Mouse (Mus musculus) liver, postnatal 0 days (tissue): ENCODE measurements around the gene Plppr1. TPM values are rescaled to one million over a fixed set of nuclear protein-coding genes. Genes with fewer than 3 reads are reported as not detected.

Experiments
- ATAC-seq: fragments of 200-750 bp; cut with Nextera tagmentation; 2 replicates; pipeline ENCODE4 v1.8.0; 2017; ENCODE audit warnings: mild to moderate bottlenecking, moderate library complexity
- DNase-seq: peaks from one replicate; pipeline ENCODE4 v3.0.0-alpha.2; 2016
- H3K27ac ChIP-seq: fragments of 300-500 bp; sonication (generic); 2 replicates; pipeline ENCODE4 v1.5.1; 2014; ENCODE audit warnings: antibody characterized with exemption, moderate library complexity, mild to moderate bottlenecking, low read depth
- H3K27me3 ChIP-seq: fragments of 300-500 bp; sonication (generic); 2 replicates; pipeline ENCODE4 v1.6.1; 2014; ENCODE audit warnings: low read length, control low read depth, mixed read lengths; ENCODE audit not compliant: insufficient read depth
- H3K36me3 ChIP-seq: fragments of 300-500 bp; sonication (generic); replicated peaks from 2 replicates; pipeline ENCODE4 v1.6.1; 2014; ENCODE audit warnings: mild to moderate bottlenecking, control low read depth, low read length, moderate library complexity, mixed read lengths; ENCODE audit not compliant: insufficient read depth
- H3K4me1 ChIP-seq: fragments of 300-500 bp; sonication (generic); 2 replicates; pipeline ENCODE4 v1.6.1; 2014; ENCODE audit warnings: antibody characterized with exemption, mild to moderate bottlenecking, control low read depth; ENCODE audit not compliant: insufficient read depth
- H3K4me2 ChIP-seq: fragments of 300-500 bp; sonication (generic); 2 replicates; pipeline ENCODE4 v1.6.1; 2014; ENCODE audit warnings: low read depth, mild to moderate bottlenecking, low read length, moderate library complexity, mixed read lengths
- H3K4me3 ChIP-seq: fragments of 300-500 bp; sonication (generic); 2 replicates; pipeline ENCODE4 v1.5.1; 2014; ENCODE audit warnings: low read depth, low read length
- H3K9ac ChIP-seq: fragments of 300-500 bp; sonication (generic); replicated peaks from 2 replicates; pipeline ENCODE4 v1.6.1; 2014; ENCODE audit warnings: mild to moderate bottlenecking, moderate library complexity
- H3K9me3 ChIP-seq: fragments of 300-500 bp; sonication (generic); 2 replicates; pipeline ENCODE4 v1.6.1; 2016; ENCODE audit warnings: mild to moderate bottlenecking, control low read depth, low read length, mixed read lengths
- CTCF ChIP-seq: sonication (generic); IDR thresholded peaks from 2 replicates; pipeline ENCODE4 v1.5.1; 2016; ENCODE audit warnings: antibody characterized with exemption, low read depth
- EP300 ChIP-seq: IDR thresholded peaks from 2 replicates; pipeline ENCODE4 v1.6.1; 2016; ENCODE audit warnings: antibody characterized with exemption, low read depth, mild to moderate bottlenecking
- WGBS: fragments of 180-500 bp; shearing (Covaris S2); extraction: QIAGEN DNeasy Blood & Tissue Kit; methylation state at CpG from one replicate; pipeline ENCODE4 v1.1.7; 2014; ENCODE audit not compliant: insufficient replicate concordance; 5-methylcytosine and 5-hydroxymethylcytosine counted together
- polyA plus RNA-seq: library from polyadenylated mRNA; unstranded; fragments of >200 nt; fragmentation: Nextera tagmentation; extraction: Ambion mirVana; gene quantifications from 2 replicates; pipeline ENCODE4 v1.2.1, GENCODE M21; 2015

The Plppr1 gene
- polyA plus RNA-seq, 1 experiment from 2014 or later: 5.8 TPM

GRCm38 (mm10) chr4:49057916-49058315 is 1.2 kb upstream of the Plppr1 start:
- no peaks in the 10 kb centered on the region for H3K9me3 ChIP-seq
- no peak for TF ChIP-seq CTCF
- H3K27me3 ChIP-seq: peaks cover 13% of the 10 kb centered on the region; the same call in 1 of the 2 replicates
- no peaks in the 10 kb centered on the region for H3K4me1 ChIP-seq
- WGBS: 37% methylated on average over 2 of the region's 2 CpGs
- no peak overlapping the region for H3K4me2 ChIP-seq
- H3K4me3 ChIP-seq: no peak overlapping the region
- no peaks in the 10 kb centered on the region for H3K36me3 ChIP-seq
- ATAC-seq (no peak), DNase-seq (no peak)
- no peak overlapping the region for H3K9ac ChIP-seq
- no peak overlapping the region for H3K27ac ChIP-seq

GRCm38 (mm10) chr4:49058557-49058956 is 516 bp upstream of the Plppr1 start:
- H3K36me3 ChIP-seq: no peaks in the 10 kb centered on the region
- ATAC-seq (no peak), DNase-seq (no peak)
- no peak overlapping the region for H3K27ac ChIP-seq
- no peak overlapping the region; the same call in 1 of the 2 replicates for H3K9ac ChIP-seq
- peak overlapping the region; percentile 79 for H3K4me2 ChIP-seq
- 9% methylated on average over 7 of the region's 7 CpGs for WGBS
- H3K27me3 ChIP-seq: peaks cover 13% of the 10 kb centered on the region; the same call in 1 of the 2 replicates
- peak overlapping the region; percentile 55 for H3K4me3 ChIP-seq
- no peaks in the 10 kb centered on the region for H3K4me1 ChIP-seq
- H3K9me3 ChIP-seq: no peaks in the 10 kb centered on the region
- TF ChIP-seq EP300 (no peak), CTCF (no peak)

GRCm38 (mm10) chr4:49059402-49060381 is 619 bp downstream of the Plppr1 start:
- 3% methylated on average over 62 of the region's 62 CpGs for WGBS
- Histone ChIP-seq H3K27me3 (peaks cover 13% of the 10 kb centered on the region; the same call in 1 of the 2 replicates), H3K4me2 (peak overlapping the region; percentile 79), H3K4me1 (no peaks in the 10 kb centered on the region), H3K27ac (no peak overlapping the region), H3K36me3 (no peaks in the 10 kb centered on the region), H3K9me3 (no peaks in the 10 kb centered on the region), H3K9ac (peak overlapping the region; percentile 38), H3K4me3 (peak overlapping the region; percentile 55)
- TF ChIP-seq CTCF (0 out of 2 replicates have a peak, but pooled peaks have one; percentile 6), EP300 (no peak)
- DNase-seq: peak; percentile 35
- peak; percentile 60 for ATAC-seq

DNA sequence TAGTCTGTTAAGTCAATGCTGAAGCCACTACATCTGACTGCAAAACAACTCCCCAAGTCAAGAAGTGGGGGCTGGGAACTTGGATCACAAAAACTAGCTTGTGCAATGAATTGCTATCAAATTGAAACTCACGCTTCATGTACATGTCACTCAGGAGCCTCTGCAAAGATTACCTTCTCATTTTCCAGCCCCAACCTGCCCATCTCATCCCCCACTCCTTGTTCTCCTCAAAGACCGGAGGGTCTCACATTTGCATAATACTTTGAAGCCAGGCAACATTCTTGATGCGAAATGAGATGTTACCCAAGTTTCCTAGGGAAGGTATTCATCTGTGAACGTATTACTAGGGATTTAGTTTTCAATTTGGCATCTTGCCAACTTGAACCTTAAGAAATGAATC is 10.4 kb downstream of the Plppr1 start:
- TF ChIP-seq EP300 (no peak), CTCF (no peak)
- no peak overlapping the region for H3K4me3 ChIP-seq
- ATAC-seq: no peak
- H3K9me3 ChIP-seq: no peaks in the 10 kb centered on the region
- no peaks in the 10 kb centered on the region for H3K4me1 ChIP-seq
- no peaks in the 10 kb centered on the region for H3K27me3 ChIP-seq
- 67% methylated on average over 4 of the region's 4 CpGs for WGBS
- no peak for DNase-seq
- no peak overlapping the region for H3K27ac ChIP-seq
- H3K4me2 ChIP-seq: no peak overlapping the region
- no peak overlapping the region for H3K9ac ChIP-seq
- no peaks in the 10 kb centered on the region for H3K36me3 ChIP-seq

- Histone ChIP-seq H3K27ac (peak overlapping the region; percentile 72), H3K4me3 (no peak overlapping the region), H3K9ac (no peak overlapping the region), H3K4me1 (no peaks in the 10 kb centered on the region), H3K9me3 (no peaks in the 10 kb centered on the region), H3K36me3 (no peaks in the 10 kb centered on the region), H3K27me3 (no peaks in the 10 kb centered on the region), H3K4me2 (no peak overlapping the region)
- ATAC-seq: peak; percentile 74
- DNase-seq: peak; percentile 56
- 55% methylated on average over 4 of the region's 4 CpGs for WGBS
- TF ChIP-seq CTCF: no peak
- TF ChIP-seq EP300: no peak
Observed at GRCm38 (mm10) chr4:49072886-49073285, 13.8 kb downstream of the Plppr1 start.

- H3K9ac ChIP-seq: no peak overlapping the region
- DNase-seq: no peak
- no peaks in the 10 kb centered on the region for H3K9me3 ChIP-seq
- H3K4me1 ChIP-seq: no peaks in the 10 kb centered on the region
- no peaks in the 10 kb centered on the region for H3K36me3 ChIP-seq
- H3K4me2 ChIP-seq: no peak overlapping the region
- 76% methylated on average over 2 of the region's 2 CpGs for WGBS
- no peaks in the 10 kb centered on the region for H3K27me3 ChIP-seq
- ATAC-seq: no peak
- no peak overlapping the region for H3K27ac ChIP-seq
- H3K4me3 ChIP-seq: no peak overlapping the region
- TF ChIP-seq CTCF: no peak
- TF ChIP-seq EP300: no peak
Observed at GRCm38 (mm10) chr4:49075881-49076280, 16.8 kb downstream of the Plppr1 start.
